Mouse (Mus musculus) fibroblast of lung, adult 2 months (primary cell): ENCODE measurements around the gene Vps53.

Source experiments
- DNase-seq: peaks from one replicate; pipeline ENCODE4 v3.0.0-alpha.2; 2011; ENCODE audit warnings: low read depth

Vps53 gene

GRCm38 (mm10) chr11:76167079-76167765, 12.2 kb downstream of the Vps53 start:
- DNase-seq: no peak

- DNase-seq: no peak
Observed at GRCm38 (mm10) chr11:76166657-76167056, 12.8 kb downstream of the Vps53 start.

- DNase-seq: no peak
Observed at GRCm38 (mm10) chr11:76160251-76160650, 19.2 kb downstream of the Vps53 start.

GRCm38 (mm10) chr11:76158375-76158774, 21.1 kb downstream of the Vps53 start:
- DNase-seq: no peak

GRCm38 (mm10) chr11:76154861-76155260, 24.6 kb downstream of the Vps53 start:
- DNase-seq: peak; percentile 72

GRCm38 (mm10) chr11:76154200-76154599, 25.2 kb downstream of the Vps53 start:
- no peak for DNase-seq

- no peak for DNase-seq
Observed at GRCm38 (mm10) chr11:76153236-76153951, 26.1 kb downstream of the Vps53 start.

- no peak for DNase-seq
Observed at GRCm38 (mm10) chr11:76150980-76151379, 28.5 kb downstream of the Vps53 start.

- peak; percentile 90 for DNase-seq
Observed at GRCm38 (mm10) chr11:76148055-76149008, 31.1 kb downstream of the Vps53 start.

- no peak for DNase-seq
Observed at GRCm38 (mm10) chr11:76146187-76147010, 33.0 kb downstream of the Vps53 start.

GRCm38 (mm10) chr11:76145169-76145568, 34.3 kb downstream of the Vps53 start:
- DNase-seq: no peak

GRCm38 (mm10) chr11:76144386-76144785, 35.1 kb downstream of the Vps53 start:
- DNase-seq: no peak

- no peak for DNase-seq
Observed at GRCm38 (mm10) chr11:76137996-76138395, 41.5 kb downstream of the Vps53 start.

- peak; percentile 76 for DNase-seq
Observed at GRCm38 (mm10) chr11:76135641-76136437, 43.6 kb downstream of the Vps53 start.

GRCm38 (mm10) chr11:76130859-76131258, 48.6 kb downstream of the Vps53 start:
- no peak for DNase-seq

GRCm38 (mm10) chr11:76125386-76125785, 54.1 kb downstream of the Vps53 start:
- DNase-seq: peak; percentile 79

- DNase-seq: no peak
Observed at GRCm38 (mm10) chr11:76123517-76123916, 55.9 kb downstream of the Vps53 start.

GRCm38 (mm10) chr11:76122571-76122970, 56.9 kb downstream of the Vps53 start:
- DNase-seq: peak; percentile 58

GRCm38 (mm10) chr11:76121086-76121485, 58.4 kb downstream of the Vps53 start:
- DNase-seq: no peak

- peak; percentile 60 for DNase-seq
Observed at GRCm38 (mm10) chr11:76120407-76120901, 59.0 kb downstream of the Vps53 start.
